ENCODE assay signal across 26 mouse cellular contexts in genomic region chr6:53853546-53853945, GRCm38 (mm10). TPM values are rescaled to one million over a fixed set of nuclear protein-coding genes. Genes with fewer than 3 reads are reported as not detected.
A peak's percentile ranks its signal among the peaks of the same experiment; 100 is the strongest.
DNase-seq lines count a peak whose midpoint lies in the region; ATAC-seq and TF ChIP-seq lines count a peak whose summit lies in the region.
"Had no signal": no experiment of that assay in that cellular context is flagged by ENCODE, and none has a peak within 500 bp of the region (broad histone marks: within the 10 kb centered on the region; RNA-seq: fewer than 3 reads in every experiment).

No protein-coding gene starts in this region.

- no peak overlapping the region for H3K4me3 ChIP-seq in layer of hippocampus, adult 2 months
- no peak overlapping the region for H3K4me3 ChIP-seq in kidney, embryonic 14.5 days (ENCODE audit: low read length)
- H3K4me3 ChIP-seq in stomach, embryonic 14.5 days (ENCODE audit: low read depth, low read length): no peak overlapping the region
- H3K4me3 ChIP-seq: embryonic facial prominence, embryonic 15.5 days; heart, embryonic 12.5 days; limb, embryonic 12.5 days had no signal

- no peak for TF ChIP-seq CTCF in layer of hippocampus, adult 2 months (conservative IDR thresholded peaks at IDR 0.05)

- peak overlapping the region; percentile 69; the same call in 1 of the 2 replicates for H3K27ac ChIP-seq in layer of hippocampus, adult 2 months
- H3K27ac ChIP-seq in kidney, embryonic 14.5 days (ENCODE audit: low read depth, low read length): 0 out of 2 replicates have a peak overlapping the region, but pooled peaks have one; percentile 38
- H3K27ac ChIP-seq in stomach, embryonic 14.5 days (ENCODE audit: low read length): no peak overlapping the region
- H3K27ac ChIP-seq: limb, embryonic 12.5 days; liver, embryonic 14.5 days had no signal

- no peak for DNase-seq in layer of hippocampus, adult 2 months (ENCODE audit: low spot score in 2 of 2)
- no peak for DNase-seq in layer of hippocampus, adult 9-10 months (ENCODE audit: low spot score)
- DNase-seq in kidney, adult 8-10 months: peak; percentile 9 to 22
- DNase-seq in ovary, postnatal 14 days (ENCODE audit: low spot score): no peak
- DNase-seq in heart, adult 8-10 months (ENCODE audit: low spot score): no peak
- no peak for DNase-seq in frontal cortex, postnatal 10 days (ENCODE audit: low spot score in 2 of 2)
- DNase-seq: adrenal gland, adult 2 months; cerebellum, adult 11 months; cerebellum, adult 9-11 months; gastrocnemius, postnatal 14 days; heart, adult 11 months; heart, postnatal 10 days; lung, postnatal 14 days had no signal

- H3K27me3 ChIP-seq in kidney, embryonic 14.5 days (ENCODE audit: control insufficient read depth, insufficient read depth, low read length): no peaks in the 10 kb centered on the region
- no peaks in the 10 kb centered on the region for H3K27me3 ChIP-seq in stomach, embryonic 14.5 days (ENCODE audit: control insufficient read depth, insufficient read depth, low read length)
- H3K27me3 ChIP-seq: embryonic facial prominence, embryonic 15.5 days; heart, embryonic 12.5 days; limb, embryonic 12.5 days had no signal

- no peak overlapping the region for H3K9ac ChIP-seq in kidney, embryonic 14.5 days (ENCODE audit: low read depth, low read length)
- H3K9ac ChIP-seq in stomach, embryonic 14.5 days (replicated peaks; ENCODE audit: low read depth, low read length): no peak overlapping the region
- H3K9ac ChIP-seq: embryonic facial prominence, embryonic 15.5 days; heart, embryonic 12.5 days; limb, embryonic 12.5 days; liver, embryonic 14.5 days had no signal

- no peak for ATAC-seq in kidney, embryonic 14.5 days (ENCODE audit: low FRiP score, low TSS enrichment)
- 0 out of 2 replicates have a peak, but pooled peaks have one; percentile 49 for ATAC-seq in stomach, embryonic 14.5 days (ENCODE audit: insufficient number of reproducible peaks, insufficient read depth, low FRiP score, low read depth)
- ATAC-seq: forebrain, embryonic 14.5 days; inflammation-experienced regulatory T-cells, adult 6 months had no signal

- H3K4me1 ChIP-seq in kidney, embryonic 14.5 days (ENCODE audit: control insufficient read depth, insufficient read depth, low read length): peaks cover 4% of the 10 kb centered on the region; the same call in 1 of the 2 replicates
- H3K4me1 ChIP-seq in stomach, embryonic 14.5 days (ENCODE audit: control insufficient read depth, insufficient read depth, low read length): peaks cover 18% of the 10 kb centered on the region
- H3K4me1 ChIP-seq: heart, embryonic 12.5 days had no signal

- no peaks in the 10 kb centered on the region for H3K9me3 ChIP-seq in kidney, embryonic 14.5 days (ENCODE audit: control insufficient read depth, low read length)
- H3K9me3 ChIP-seq in stomach, embryonic 14.5 days (ENCODE audit: control insufficient read depth, low read depth, low read length): no peaks in the 10 kb centered on the region
- H3K9me3 ChIP-seq: embryonic facial prominence, embryonic 15.5 days; heart, embryonic 12.5 days; limb, embryonic 12.5 days had no signal

- 13% methylated on average over 3 of the region's 3 CpGs for WGBS in kidney, embryonic 14.5 days
- WGBS in stomach, embryonic 14.5 days: 57% methylated on average over 3 of the region's 3 CpGs

- no peak overlapping the region for H3K4me2 ChIP-seq in kidney, embryonic 14.5 days (replicated peaks; ENCODE audit: low read depth, low read length)
- no peak overlapping the region for H3K4me2 ChIP-seq in stomach, embryonic 14.5 days (replicated peaks; ENCODE audit: low read depth, low read length)
- H3K4me2 ChIP-seq: embryonic facial prominence, embryonic 15.5 days; heart, embryonic 12.5 days; limb, embryonic 12.5 days; midbrain, embryonic 11.5 days had no signal

- H3K36me3 ChIP-seq in kidney, embryonic 14.5 days (ENCODE audit: control insufficient read depth, insufficient read depth, low read length): no peaks in the 10 kb centered on the region
- no peaks in the 10 kb centered on the region for H3K36me3 ChIP-seq in stomach, embryonic 14.5 days (ENCODE audit: control insufficient read depth, insufficient read depth, low read length)
- H3K36me3 ChIP-seq: embryonic facial prominence, embryonic 15.5 days; heart, embryonic 12.5 days; limb, embryonic 12.5 days had no signal

RNA-seq across cellular contexts. Expression of gene Tril, which starts 32.9 kb away (rescaled TPM):
- 10 to 100 TPM; 32.2 to 35.7 TPM for total RNA-seq in layer of hippocampus, adult 2 months (2021)
- polyA plus RNA-seq in kidney, embryonic 14.5 days (2014; fragmentation: Nextera tagmentation; extraction: Ambion mirVana): 65.5 and 94.9 TPM in 2 replicates
- polyA plus RNA-seq in stomach, embryonic 14.5 days (2014; fragmentation: Nextera tagmentation; extraction: Ambion mirVana): 24.0 TPM in 2 replicates
- 1 to 10 TPM; 3.2 to 3.6 (median 3.4) TPM for total RNA-seq in heart, adult 8-10 months (2022)
- total RNA-seq: common myeloid progenitor, adult 5-6 weeks; megakaryocyte progenitor cell, adult 5-6 weeks; MEL; neutrophil, adult 5-6 weeks had no signal
- polyA plus RNA-seq: inflammation-experienced regulatory T-cells, adult 6 months had no signal

Comparison
In these comparisons a context has a peak if more than half of its experiments do, and no peak if none do; other contexts are left out.
1. DNase-seq: peak in kidney, adult 8-10 months (2 of 2); none in layer of hippocampus, adult 2 months (0 of 2), layer of hippocampus, adult 9-10 months (single experiment), ovary, postnatal 14 days (single experiment), heart, adult 8-10 months (single experiment) and frontal cortex, postnatal 10 days (0 of 2).
2. RNA of gene Tril, which starts 32.9 kb away (total RNA-seq): 32.2 to 35.7 TPM in layer of hippocampus, adult 2 months; 3.2 to 3.6 TPM in heart, adult 8-10 months; every median in the first group is over 4 times any median in the second.